Mouse (Mus musculus) adipocyte (in vitro differentiated cells): Measurements from ENCODE around the gene Rplp0.
A peak's percentile ranks its signal among the peaks of the same experiment; 100 is the strongest.
"Not testable (repeated sequence)": the region's sequence is repeated elsewhere in the genome, so short reads cannot be mapped to it uniquely, and the experiment has no call there.

Experiments used
- DNase-seq: peaks from one replicate; pipeline ENCODE4 v3.0.0-alpha.2; 2016; ENCODE audit warnings: low spot score

The Rplp0 gene

GRCm38 (mm10) chr5:115559237-115560101 lies at the start of gene Rplp0:
TSS of gene Rplp0 (plus strand) at chr5:115559467.
- peak; percentile 100 for DNase-seq

DNA sequence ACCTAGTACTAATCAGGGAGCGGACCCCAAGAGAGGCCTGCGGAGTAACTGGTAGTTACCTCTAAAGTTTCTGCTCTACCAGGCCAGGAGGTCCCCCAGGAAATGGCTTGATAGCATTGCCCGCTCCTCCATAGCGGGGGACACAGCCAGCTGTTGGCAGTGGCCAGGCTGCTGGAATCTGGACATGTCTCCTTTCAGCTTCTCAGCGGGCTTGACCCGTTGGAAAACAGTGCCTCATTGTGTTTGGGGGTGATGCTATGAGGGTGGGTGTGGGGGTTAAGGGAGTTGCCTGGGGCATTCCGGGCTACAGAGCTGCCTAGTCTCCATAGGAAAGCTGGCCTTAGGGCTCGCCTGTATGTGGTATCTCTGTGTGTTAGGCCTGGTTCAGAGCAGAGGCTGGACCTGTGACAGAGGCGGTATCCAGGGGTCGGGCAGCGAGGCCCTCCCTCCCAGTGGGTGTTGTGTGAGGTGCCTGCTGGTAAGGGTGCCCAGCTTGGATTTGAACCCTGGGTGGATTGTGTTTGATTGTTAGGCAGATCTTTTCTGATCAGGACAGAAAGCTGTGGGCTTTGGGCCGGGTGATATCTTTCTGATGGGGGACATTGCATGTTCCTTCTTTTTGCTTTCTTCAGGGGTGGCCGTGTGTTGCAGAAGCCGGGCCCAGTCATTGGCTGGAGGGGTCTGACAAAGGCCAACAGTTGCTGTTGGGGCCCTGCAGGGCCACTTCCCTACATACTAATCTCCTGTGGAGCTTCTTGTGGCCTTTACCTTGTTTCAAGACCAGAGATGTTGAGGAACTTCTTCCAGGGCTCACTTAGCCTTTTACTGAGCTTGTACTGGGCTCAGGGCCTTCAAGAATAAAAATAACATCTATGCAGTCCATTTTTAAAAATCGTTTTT lies 49.2 kb upstream of the Rplp0 start:
- no peak for DNase-seq

- DNase-seq, result peak; percentile 71
Measured at GRCm38 (mm10) chr5:115512375-115512774, 46.9 kb upstream of the Rplp0 start.

- no peak for DNase-seq
Measured at GRCm38 (mm10) chr5:115513246-115513645, 46.0 kb upstream of the Rplp0 start.

DNA sequence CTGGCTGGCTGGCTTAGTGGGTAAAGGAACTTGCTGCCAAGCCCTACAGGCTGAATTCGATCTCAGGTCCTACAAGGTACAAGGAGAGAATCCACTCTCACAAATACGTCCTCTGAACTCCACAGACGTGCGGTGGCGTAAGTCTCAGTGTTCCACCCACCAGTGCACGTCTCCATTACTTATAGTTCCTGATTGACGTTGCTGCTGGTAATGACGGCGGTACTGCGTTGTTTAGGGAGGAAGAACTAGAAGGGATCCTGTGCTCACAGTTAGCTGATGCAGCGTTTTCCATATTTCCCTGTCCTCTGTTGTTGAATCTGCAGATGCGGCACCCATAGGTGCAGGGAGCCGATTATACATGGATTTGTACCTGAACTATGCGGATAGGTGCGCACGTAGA lies 45.5 kb upstream of the Rplp0 start:
- DNase-seq, result no peak

DNA sequence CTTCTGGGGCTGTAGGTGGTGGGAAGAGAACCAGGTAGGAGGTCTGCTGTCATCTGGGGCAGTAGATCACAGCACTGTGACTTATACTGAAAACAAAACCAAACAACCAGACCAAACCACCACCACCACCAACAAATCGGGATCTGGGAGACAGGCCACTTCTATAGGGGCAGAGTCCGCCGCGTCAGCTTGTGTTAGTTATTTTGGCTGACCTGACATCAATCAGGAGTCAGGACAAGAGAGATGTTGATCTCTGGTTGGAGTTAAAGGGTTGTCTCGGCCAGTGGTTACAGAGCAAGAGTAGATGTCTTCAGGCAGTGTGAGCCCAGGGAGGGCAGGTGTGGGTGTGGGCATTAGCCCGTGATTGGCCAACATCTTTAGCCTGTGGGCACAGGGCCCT lies 44.9 kb upstream of the Rplp0 start:
- DNase-seq, result no peak

- DNase-seq, result peak; percentile 83
Measured at GRCm38 (mm10) chr5:115514896-115515587, 44.2 kb upstream of the Rplp0 start.

- DNase-seq, result no peak
Measured at GRCm38 (mm10) chr5:115516081-115516907, 43.0 kb upstream of the Rplp0 start.

DNA sequence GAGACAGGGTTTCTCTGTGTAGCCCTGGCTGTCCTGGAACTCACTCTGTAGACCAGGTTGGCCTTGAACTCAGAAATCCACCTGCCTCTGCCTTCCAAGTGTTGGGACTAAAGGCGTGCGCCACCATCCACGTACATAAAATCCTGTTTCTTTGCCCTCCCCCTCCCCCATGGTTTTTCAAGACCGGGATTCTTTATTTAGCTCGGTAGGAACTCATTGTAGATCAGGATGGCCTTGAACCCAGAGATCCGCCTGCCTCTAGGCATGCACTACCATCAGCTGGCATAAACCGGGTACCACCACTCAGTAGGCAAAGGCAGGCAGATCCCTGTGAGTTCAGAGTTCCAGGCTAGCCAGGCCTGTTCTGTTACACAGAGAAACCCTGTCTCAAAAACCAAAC lies 42.4 kb upstream of the Rplp0 start:
- no peak for DNase-seq

GRCm38 (mm10) chr5:115517501-115517900 lies 41.8 kb upstream of the Rplp0 start:
- no peak for DNase-seq

DNA sequence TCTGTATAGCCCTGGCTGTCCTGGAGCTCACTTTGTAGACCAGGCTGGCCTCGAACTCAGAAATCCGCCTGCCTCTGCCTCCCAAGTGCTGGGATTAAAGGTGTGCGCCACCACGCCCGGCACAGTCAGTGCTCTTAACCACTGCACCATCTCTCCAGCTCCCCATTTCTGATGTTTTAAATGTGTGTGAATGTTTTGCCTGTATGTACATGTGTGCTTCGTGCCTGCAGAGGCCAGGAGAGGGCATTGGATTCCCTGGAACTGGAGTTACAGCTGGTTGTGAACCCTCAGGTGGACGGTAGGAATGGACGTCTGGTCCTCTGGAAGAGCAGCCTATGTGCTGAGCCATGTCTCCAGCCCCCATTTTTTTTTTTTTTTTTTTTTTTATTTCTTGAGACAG lies 41.1 kb upstream of the Rplp0 start:
- DNase-seq, result not testable (repeated sequence)

DNA sequence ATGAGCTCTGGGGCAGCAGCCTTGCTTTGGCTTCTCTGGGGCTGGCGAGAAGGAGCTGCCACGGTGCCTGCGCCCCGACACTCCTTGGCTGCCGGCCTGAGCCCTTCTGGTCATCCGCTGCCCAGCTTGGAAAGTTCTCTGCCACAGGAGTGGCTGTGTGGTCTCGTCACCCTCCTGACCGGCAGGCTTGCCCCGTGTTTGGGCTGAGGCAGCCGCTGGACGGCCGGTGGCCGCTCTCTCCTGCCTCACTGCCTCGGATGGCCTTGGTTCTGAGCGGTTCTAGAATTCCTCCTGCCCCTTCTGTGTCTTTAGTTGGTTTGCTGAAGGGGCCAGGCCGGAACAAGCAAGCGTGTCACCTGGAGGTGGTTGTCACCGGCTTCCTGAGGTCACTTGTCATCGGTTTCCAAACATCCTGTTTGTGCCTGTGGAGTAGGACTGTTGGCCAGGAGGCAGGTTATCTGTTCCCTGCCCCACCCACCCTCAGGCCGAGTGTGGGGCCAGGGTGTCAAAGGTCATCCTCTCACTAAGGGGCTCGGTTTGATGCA lies 38.9 kb upstream of the Rplp0 start:
- no peak for DNase-seq

- no peak for DNase-seq
Measured at GRCm38 (mm10) chr5:115521553-115522461, 37.5 kb upstream of the Rplp0 start.

- DNase-seq, result no peak
Measured at GRCm38 (mm10) chr5:115522531-115522930, 36.7 kb upstream of the Rplp0 start.

DNA sequence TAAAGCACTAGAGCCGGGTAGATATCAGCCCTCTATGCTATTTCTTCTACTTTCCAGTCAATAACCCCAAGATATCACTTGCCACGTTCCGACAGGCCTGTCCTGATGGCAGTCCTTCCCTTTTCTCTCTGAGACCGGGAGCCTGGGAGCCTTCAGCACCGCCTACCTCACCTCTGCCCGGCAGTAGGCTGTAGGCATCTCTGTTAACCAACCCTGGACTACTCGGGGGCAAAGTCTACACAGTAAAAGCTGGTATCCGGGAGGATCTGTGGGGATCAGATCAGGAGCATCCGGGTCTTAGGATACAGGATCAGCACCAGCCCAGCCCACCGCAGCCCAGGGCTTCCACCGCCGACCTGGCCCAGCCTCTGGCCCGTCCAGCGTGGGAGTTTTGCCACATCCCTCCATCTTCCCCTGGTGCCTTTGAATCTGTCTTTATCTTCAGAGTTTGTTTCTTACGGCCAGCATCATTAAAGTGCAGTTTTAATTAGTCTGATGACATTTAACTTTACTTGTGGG lies 36.2 kb upstream of the Rplp0 start:
- no peak for DNase-seq

DNA sequence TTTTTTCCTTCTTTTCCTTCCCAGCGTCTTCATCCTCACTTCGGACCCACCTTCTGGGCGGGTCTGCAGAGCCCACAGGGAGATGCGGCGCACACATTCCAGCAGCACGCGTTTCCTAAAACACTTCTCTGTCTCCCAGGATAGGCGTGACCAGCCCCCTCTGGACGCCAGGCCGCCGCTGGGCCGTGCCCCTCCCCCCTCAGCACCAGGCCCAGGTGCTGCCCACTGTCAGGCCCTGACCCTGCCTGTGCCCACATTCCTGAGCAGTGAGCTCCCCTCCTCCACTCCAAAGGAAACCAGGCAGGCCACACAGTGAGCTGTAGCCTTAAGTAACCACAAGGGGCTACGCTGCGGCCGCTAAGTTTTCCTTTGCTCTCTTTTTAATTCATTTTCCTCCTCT lies 35.3 kb upstream of the Rplp0 start:
- no peak for DNase-seq

DNA sequence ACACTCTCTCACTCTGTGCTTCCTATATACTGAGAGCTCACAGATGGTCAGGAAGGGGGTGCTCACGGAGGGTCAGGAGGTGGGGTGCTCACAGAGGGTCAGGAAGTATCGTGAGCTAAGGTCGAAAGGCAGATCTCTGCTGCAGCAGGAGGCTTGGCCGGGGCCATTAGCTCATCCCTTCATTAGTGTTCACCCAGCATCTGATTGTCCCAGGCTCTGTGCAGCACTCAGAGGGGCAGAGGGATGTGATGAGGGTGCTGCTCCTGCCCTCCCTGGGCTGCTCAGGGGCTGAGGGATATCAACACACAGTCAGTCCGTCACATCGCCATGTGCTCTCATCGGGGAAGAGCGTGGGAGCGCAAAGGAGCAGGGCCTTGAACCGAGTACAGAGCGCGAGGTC lies 34.8 kb upstream of the Rplp0 start:
- no peak for DNase-seq

DNA sequence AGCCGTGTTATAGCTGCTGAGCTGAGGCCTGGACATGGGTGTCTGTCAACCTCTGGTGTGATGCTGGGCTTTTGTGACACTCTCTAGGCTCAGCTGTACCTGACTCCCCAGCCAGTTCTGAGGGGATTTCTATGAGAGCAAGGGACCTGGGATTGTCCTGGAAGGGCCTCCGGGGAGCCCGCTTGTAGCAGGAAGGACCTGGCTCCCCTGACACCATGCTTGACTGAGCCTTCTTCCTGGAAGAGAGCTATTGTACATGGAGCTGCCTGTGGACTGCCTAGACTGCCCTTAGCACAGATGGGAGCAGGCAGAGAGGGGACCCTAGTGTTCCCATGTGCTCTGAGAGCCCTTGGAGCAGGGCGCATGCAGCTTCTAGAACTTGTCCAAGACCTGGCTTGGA lies 33.9 kb upstream of the Rplp0 start:
- no peak for DNase-seq

DNA sequence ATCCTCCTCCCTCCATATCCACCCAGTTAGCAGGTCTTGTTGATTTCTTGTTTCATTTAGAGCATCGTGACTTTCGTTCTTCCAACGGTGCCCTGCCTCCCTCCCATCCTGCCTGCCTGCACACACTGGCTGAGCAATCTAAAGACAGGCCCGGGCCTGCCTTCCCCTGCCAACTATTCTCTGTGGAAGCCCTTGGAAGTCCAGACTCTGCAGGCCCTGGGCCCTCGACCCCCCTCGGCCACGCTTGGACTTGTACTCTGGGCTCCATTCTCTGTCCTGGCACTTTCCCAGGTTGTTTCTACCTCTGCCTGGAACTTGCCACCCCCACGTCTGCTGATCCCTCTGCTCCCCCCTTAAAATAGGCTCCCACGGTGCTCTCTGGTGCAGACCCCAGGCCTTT lies 33.3 kb upstream of the Rplp0 start:
- no peak for DNase-seq
